Mouse (Mus musculus): ENCODE data around the gene Sh3bp4. TPM values are rescaled to one million over a fixed set of nuclear protein-coding genes. Genes with fewer than 3 reads are reported as not detected.

Gene Sh3bp4
- polyA plus RNA-seq, 1 experiment: 1.4 TPM

DNA sequence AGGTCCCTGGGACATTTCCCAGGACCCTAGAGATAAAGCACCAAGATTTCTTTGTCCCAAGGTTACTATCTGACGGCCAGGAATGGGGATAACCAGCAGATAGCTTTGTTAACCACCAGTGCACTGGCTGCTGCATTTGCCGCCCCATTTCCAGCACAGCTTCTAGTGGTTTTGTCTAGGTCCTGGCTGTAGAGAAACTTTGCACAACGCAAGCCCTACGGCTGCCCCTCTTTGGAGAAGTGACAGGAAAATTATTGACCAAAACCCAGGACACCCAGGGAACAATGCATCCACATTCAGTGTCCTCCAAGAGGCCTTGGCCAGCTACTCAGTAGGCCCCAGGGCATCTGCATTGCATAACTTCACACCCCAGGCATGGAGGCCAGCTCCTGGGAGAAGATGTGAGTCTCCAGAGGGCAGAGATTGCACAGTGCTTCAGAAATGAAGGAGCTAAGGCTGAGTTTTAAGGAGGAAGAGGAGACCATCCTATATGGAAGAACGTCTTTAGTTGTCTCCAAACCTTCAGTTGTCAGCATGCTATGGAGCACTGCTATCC, 3.2 kb downstream of the Sh3bp4 start:
- Histone ChIP-seq H3K4me3 (replicated peaks; ENCODE audit: control insufficient read depth, low read depth, low read length) (no peak overlapping the region), H3K4me1 (ENCODE audit: control insufficient read depth, insufficient read depth, low read length) (no peaks in the 10 kb centered on the region), H3K27ac (ENCODE audit: control insufficient read depth, insufficient read depth, low read depth, low read length, poor library complexity) (no peak overlapping the region)
- TF ChIP-seq POLR2A (IDR thresholded peaks at IDR 0.05; ENCODE audit: borderline replicate concordance, control insufficient read depth, low read depth, low read length): no peak
- TF ChIP-seq CTCF (IDR thresholded peaks at IDR 0.05; ENCODE audit: control insufficient read depth, insufficient read depth, low read length): no peak
- 79% methylated on average over 5 of the region's 5 CpGs for WGBS

DNA sequence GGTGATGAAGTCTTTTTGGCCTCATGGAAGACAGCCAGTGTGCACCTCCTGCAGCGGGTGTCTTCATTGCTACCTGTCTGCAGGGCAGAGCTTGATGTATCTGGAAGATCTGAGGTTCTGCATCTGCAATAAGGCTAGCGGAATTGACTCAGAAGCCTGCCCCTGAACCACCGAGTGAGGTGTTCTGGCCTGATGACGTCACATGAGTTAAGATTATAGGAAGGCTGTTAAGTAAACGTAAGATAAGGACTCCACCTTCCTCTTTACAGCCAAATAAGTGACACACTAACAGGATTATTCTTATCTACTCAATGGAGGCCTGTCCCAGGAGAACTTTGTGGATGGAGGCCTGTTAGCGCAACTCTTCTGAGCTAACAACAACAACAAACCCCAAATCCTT, 4.5 kb downstream of the Sh3bp4 start:
- Histone ChIP-seq H3K27ac (ENCODE audit: control insufficient read depth, insufficient read depth, low read depth, low read length, poor library complexity) (no peak overlapping the region), H3K4me3 (replicated peaks; ENCODE audit: control insufficient read depth, low read depth, low read length) (no peak overlapping the region), H3K4me1 (ENCODE audit: control insufficient read depth, insufficient read depth, low read length) (no peaks in the 10 kb centered on the region)
- TF ChIP-seq CTCF (IDR thresholded peaks at IDR 0.05; ENCODE audit: control insufficient read depth, insufficient read depth, low read length) (no peak), POLR2A (IDR thresholded peaks at IDR 0.05; ENCODE audit: borderline replicate concordance, control insufficient read depth, low read depth, low read length) (no peak)
- WGBS: 49% methylated on average over 6 of the region's 6 CpGs

DNA sequence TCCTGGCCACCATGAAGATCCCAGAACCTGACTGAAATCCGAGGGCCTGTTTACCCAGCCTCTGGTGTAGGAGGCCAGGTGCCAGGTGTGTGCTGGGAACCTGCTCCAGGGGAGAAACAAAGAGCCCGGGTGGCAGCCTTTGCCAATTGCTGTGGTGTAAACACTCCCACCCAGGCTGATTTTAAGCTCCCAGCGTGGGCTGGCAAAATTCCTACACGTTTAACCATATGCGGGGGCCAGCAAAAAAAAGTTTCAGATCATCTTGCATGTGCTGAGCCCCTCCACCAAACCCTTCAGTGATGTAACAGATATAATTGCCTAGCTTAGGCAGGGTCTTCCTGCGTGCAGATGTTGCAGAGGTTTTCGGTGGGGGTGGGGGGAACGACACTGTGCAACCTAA, 4.9 kb downstream of the Sh3bp4 start:
- Histone ChIP-seq H3K4me1 (ENCODE audit: control insufficient read depth, insufficient read depth, low read length) (no peaks in the 10 kb centered on the region), H3K27ac (ENCODE audit: control insufficient read depth, insufficient read depth, low read depth, low read length, poor library complexity) (no peak overlapping the region), H3K4me3 (replicated peaks; ENCODE audit: control insufficient read depth, low read depth, low read length) (no peak overlapping the region)
- TF ChIP-seq CTCF (IDR thresholded peaks at IDR 0.05; ENCODE audit: control insufficient read depth, insufficient read depth, low read length) (no peak), POLR2A (IDR thresholded peaks at IDR 0.05; ENCODE audit: borderline replicate concordance, control insufficient read depth, low read depth, low read length) (no peak)
- WGBS: 79% methylated on average over 8 of the region's 8 CpGs

DNA sequence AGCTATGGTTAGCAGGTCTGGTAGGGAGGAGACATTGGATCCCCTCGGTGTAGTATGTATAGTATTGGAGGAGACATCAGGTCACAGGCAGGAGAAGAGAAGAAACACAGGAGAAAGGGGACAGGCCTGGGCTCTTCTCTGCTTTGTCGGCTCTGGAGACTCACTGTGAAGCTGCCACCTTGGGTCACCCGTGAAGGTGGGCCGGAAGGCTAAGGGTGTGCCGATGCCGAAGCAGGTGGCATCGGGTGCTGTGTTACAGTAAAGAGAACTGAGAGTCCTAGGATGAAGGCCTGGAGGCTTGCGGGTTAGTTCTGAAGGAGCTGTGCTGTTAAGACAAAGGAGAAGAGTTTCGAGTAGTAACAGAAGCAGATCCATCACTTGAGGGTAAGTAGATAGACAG, 6.6 kb downstream of the Sh3bp4 start:
- Histone ChIP-seq H3K4me1 (ENCODE audit: control insufficient read depth, insufficient read depth, low read length) (no peaks in the 10 kb centered on the region), H3K4me3 (replicated peaks; ENCODE audit: control insufficient read depth, low read depth, low read length) (no peak overlapping the region), H3K27ac (ENCODE audit: control insufficient read depth, insufficient read depth, low read depth, low read length, poor library complexity) (no peak overlapping the region)
- no peak for TF ChIP-seq POLR2A (IDR thresholded peaks at IDR 0.05; ENCODE audit: borderline replicate concordance, control insufficient read depth, low read depth, low read length)
- no peak for TF ChIP-seq CTCF (IDR thresholded peaks at IDR 0.05; ENCODE audit: control insufficient read depth, insufficient read depth, low read length)
- 83% methylated on average over 9 of the region's 9 CpGs for WGBS

DNA sequence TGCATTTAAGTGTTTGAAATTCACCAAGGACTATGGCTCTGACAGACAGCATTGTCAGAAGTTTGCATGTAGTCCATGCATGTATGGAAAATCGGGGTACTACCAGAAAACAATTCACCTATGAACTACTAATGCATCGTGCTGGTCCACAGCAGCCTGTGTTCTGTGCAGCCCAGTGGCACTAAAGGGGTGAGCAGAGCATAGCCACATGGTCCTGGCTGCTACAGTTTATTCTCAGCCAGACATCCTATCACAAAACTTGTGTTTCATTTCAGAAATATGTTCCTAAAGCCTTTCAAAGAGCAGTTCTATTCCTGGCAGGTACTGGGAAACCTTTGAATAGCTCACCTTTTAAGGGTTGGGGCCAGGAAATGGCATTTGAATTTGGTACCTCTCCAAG, 8.0 kb downstream of the Sh3bp4 start:
- Histone ChIP-seq H3K27ac (ENCODE audit: control insufficient read depth, insufficient read depth, low read depth, low read length, poor library complexity) (no peak overlapping the region), H3K4me3 (replicated peaks; ENCODE audit: control insufficient read depth, low read depth, low read length) (no peak overlapping the region), H3K4me1 (ENCODE audit: control insufficient read depth, insufficient read depth, low read length) (no peaks in the 10 kb centered on the region)
- 79% methylated on average over 2 of the region's 2 CpGs for WGBS
- TF ChIP-seq CTCF (IDR thresholded peaks at IDR 0.05; ENCODE audit: control insufficient read depth, insufficient read depth, low read length): no peak
- no peak for TF ChIP-seq POLR2A (IDR thresholded peaks at IDR 0.05; ENCODE audit: borderline replicate concordance, control insufficient read depth, low read depth, low read length)

DNA sequence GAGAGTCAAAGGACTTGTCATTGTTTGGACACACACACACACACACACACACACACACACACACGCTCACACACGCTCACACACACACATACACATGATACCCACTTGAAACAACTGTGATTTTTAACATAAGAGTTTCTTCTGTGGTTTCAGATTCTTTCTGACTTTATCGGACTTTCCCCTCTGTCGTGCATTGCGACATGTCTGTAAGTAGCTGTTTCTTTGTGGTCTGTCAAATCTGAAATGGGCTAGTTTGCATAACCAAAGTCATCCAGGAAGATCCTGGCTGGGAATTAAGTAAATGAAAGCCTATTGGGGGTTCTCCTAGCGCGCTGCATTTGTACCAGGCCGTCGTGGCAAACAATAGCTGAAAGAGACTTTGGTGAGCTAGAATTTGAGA, 8.5 kb downstream of the Sh3bp4 start:
- Histone ChIP-seq H3K27ac (ENCODE audit: control insufficient read depth, insufficient read depth, low read depth, low read length, poor library complexity) (no peak overlapping the region), H3K4me3 (replicated peaks; ENCODE audit: control insufficient read depth, low read depth, low read length) (no peak overlapping the region), H3K4me1 (ENCODE audit: control insufficient read depth, insufficient read depth, low read length) (no peaks in the 10 kb centered on the region)
- TF ChIP-seq CTCF (IDR thresholded peaks at IDR 0.05; ENCODE audit: control insufficient read depth, insufficient read depth, low read length): no peak
- no peak for TF ChIP-seq POLR2A (IDR thresholded peaks at IDR 0.05; ENCODE audit: borderline replicate concordance, control insufficient read depth, low read depth, low read length)
- 11% methylated on average over 9 of the region's 9 CpGs for WGBS

DNA sequence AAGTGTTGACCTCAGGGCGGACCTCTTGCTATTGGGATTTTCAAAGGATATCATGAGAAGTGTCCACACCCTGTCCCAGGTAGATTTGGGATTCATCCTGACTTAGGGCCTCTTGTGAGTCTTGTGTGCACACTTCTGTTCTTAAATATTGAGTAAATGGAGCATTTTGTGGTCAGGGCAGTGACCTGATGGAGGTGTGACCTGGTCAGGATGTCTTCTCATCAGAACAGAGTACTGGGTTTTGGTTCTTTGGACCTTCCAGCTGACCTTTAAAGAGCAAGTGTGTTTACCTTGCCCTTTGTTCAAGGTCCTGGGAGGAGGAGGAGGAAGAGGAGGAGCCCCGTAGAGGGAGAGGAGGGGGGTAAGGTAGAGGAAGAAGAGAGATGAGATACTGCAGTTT, 9.0 kb downstream of the Sh3bp4 start:
- Histone ChIP-seq H3K4me1 (ENCODE audit: control insufficient read depth, insufficient read depth, low read length) (no peaks in the 10 kb centered on the region), H3K27ac (ENCODE audit: control insufficient read depth, insufficient read depth, low read depth, low read length, poor library complexity) (no peak overlapping the region), H3K4me3 (replicated peaks; ENCODE audit: control insufficient read depth, low read depth, low read length) (no peak overlapping the region)
- TF ChIP-seq CTCF (IDR thresholded peaks at IDR 0.05; ENCODE audit: control insufficient read depth, insufficient read depth, low read length): no peak
- no peak for TF ChIP-seq POLR2A (IDR thresholded peaks at IDR 0.05; ENCODE audit: borderline replicate concordance, control insufficient read depth, low read depth, low read length)
- 39% methylated on average over 2 of the region's 2 CpGs for WGBS

DNA sequence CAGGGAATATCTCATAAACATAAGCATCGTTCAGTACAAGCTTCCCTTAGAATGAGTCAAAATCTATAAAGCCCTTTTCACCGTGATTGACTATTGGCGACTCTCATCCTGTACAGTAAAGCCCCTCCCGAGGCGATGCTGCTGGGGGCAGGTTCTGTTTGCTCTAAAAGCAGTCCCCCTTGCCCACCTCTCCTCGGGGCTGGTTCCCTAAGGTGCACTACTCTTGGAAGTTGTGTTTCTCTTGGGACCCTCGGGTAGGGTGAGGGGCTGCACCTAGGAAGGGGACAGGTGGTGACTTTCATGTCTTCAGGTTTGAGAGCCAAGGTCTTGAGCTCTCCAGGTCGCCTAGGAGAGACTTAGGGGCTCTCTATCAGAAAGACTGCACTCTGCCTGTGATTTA, 10.2 kb downstream of the Sh3bp4 start:
- Histone ChIP-seq H3K27ac (ENCODE audit: control insufficient read depth, insufficient read depth, low read depth, low read length, poor library complexity) (no peak overlapping the region), H3K4me3 (replicated peaks; ENCODE audit: control insufficient read depth, low read depth, low read length) (no peak overlapping the region), H3K4me1 (ENCODE audit: control insufficient read depth, insufficient read depth, low read length) (no peaks in the 10 kb centered on the region)
- WGBS: 72% methylated on average over 8 of the region's 8 CpGs
- TF ChIP-seq POLR2A (IDR thresholded peaks at IDR 0.05; ENCODE audit: borderline replicate concordance, control insufficient read depth, low read depth, low read length) (no peak), CTCF (IDR thresholded peaks at IDR 0.05; ENCODE audit: control insufficient read depth, insufficient read depth, low read length) (no peak)

DNA sequence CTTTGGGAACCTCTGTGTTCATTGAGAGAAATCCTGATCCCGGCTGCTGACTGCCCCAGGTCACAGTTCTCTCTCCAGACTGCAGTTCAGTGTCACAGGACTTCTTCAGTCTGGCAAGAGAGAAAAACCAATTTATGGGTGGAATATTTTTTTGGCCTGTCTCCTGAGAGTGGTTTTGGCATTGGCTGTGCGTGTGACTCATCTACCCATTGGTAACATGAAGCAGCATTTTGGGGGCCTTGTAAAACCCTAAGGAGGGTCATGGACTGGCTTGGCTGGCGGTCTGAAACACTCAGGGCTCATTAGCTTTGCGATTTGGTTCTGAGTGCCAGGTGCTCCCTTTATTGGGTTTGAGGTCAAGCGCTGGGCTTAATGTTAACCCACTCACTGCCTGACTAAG, 10.6 kb downstream of the Sh3bp4 start:
- Histone ChIP-seq H3K4me3 (replicated peaks; ENCODE audit: control insufficient read depth, low read depth, low read length) (no peak overlapping the region), H3K4me1 (ENCODE audit: control insufficient read depth, insufficient read depth, low read length) (no peaks in the 10 kb centered on the region), H3K27ac (ENCODE audit: control insufficient read depth, insufficient read depth, low read depth, low read length, poor library complexity) (no peak overlapping the region)
- no peak for TF ChIP-seq POLR2A (IDR thresholded peaks at IDR 0.05; ENCODE audit: borderline replicate concordance, control insufficient read depth, low read depth, low read length)
- no peak for TF ChIP-seq CTCF (IDR thresholded peaks at IDR 0.05; ENCODE audit: control insufficient read depth, insufficient read depth, low read length)
- 81% methylated on average over 5 of the region's 5 CpGs for WGBS

Measured in bone marrow, adult 2 months (tissue).